Mouse (Mus musculus) liver, embryonic 18 days (tissue): ENCODE results near the gene Lrp2bp. TPM values are rescaled to one million over a fixed set of nuclear protein-coding genes. Genes with fewer than 3 reads are reported as not detected.

Experiments
- polyA plus RNA-seq: library from polyadenylated mRNA; depleted of rRNA; stranded (reverse); fragments of >200 nt; gene quantifications from 2 replicates; pipeline ENCODE4 v1.2.3, GENCODE M21; 2012; rRNA removed

Gene Lrp2bp
- polyA plus RNA-seq = 0.22 and 0.31 TPM in 2 replicates

GRCm38 (mm10) chr8:45999138-45999783 is at the start of gene Lrp2bp:
Gene Lrp2bp (plus strand): TSS chr8:45999303.

GRCm38 (mm10) chr8:45975126-45975836 is 23.8 kb upstream of the Lrp2bp start, which contains the start of the genes 1700029J07Rik and Ufsp2:
Gene 1700029J07Rik (minus strand): TSS chr8:45975252.
Gene Ufsp2 (plus strand): TSS chr8:45975528.

GRCm38 (mm10) chr8:46005596-46005995 is 6.5 kb downstream of the Lrp2bp start, which contains the start of gene Ankrd37:
Gene Ankrd37 (minus strand): TSS chr8:46005707.

Other genes starting within 250 kb of the Lrp2bp start
- gene Pdlim3, start 113.8 kb upstream of the Lrp2bp start, polyA plus RNA-seq = 1.7 and 2.0 TPM in 2 replicates
- not detected in 2 replicates for gene Ccdc110, start 64.7 kb upstream of the Lrp2bp start, polyA plus RNA-seq
- 0.62 and 0.94 TPM in 2 replicates for gene 1700029J07Rik, start 24.1 kb upstream of the Lrp2bp start, polyA plus RNA-seq
- gene Ufsp2, start 23.8 kb upstream of the Lrp2bp start, polyA plus RNA-seq = 29.9 and 30.9 TPM in 2 replicates
- gene Ankrd37, start 6.4 kb downstream of the Lrp2bp start, polyA plus RNA-seq = 8.3 and 9.5 TPM in 2 replicates
- 3.6 and 4.0 TPM in 2 replicates for gene Cfap97, start 152.5 kb downstream of the Lrp2bp start, polyA plus RNA-seq
- 4.4 and 5.6 TPM in 2 replicates for gene Snx25, start 152.9 kb downstream of the Lrp2bp start, polyA plus RNA-seq
- gene Slc25a4, start 212.0 kb downstream of the Lrp2bp start, polyA plus RNA-seq = 133 and 151 TPM in 2 replicates